Mouse (Mus musculus) brain, embryonic 18.5 days (tissue): Measurements from ENCODE around the gene Kctd21.

ENCODE experiments used
- DNase-seq: peaks from one replicate; pipeline ENCODE4 v3.0.0-alpha.2; 2012; ENCODE audit warnings: low read depth, low spot score

The Kctd21 gene

GRCm38 (mm10) chr7:97331726-97332666 lies at the start of gene Kctd21, which contains the start of gene Usp35:
Kctd21 (plus strand) TSS chr7:97332327.
Usp35 (minus strand) TSS chr7:97332020.
- peak; percentile 92 for DNase-seq

- DNase-seq = no peak
These were observed 35.1 kb upstream of the Kctd21 start for GRCm38 (mm10) chr7:97296986-97297385.

DNA sequence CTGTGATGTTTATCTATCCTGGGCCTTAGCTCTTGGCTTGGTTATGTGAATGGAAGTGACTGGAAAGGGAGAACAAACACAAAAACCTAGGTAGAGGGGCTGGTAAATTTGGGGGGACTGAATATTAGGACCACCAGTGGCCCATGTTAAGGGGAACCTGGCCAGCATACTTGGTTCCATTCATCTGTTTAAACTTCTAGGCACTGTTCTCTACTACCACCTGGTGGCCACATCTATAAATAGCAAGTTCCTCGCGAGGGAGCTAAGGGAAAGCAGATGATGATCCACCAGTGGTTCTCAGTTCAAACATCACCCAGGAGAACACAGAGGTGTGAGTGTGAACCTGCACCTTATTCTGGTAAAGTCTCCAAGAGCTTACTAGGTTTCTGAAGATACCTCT lies 34.7 kb upstream of the Kctd21 start:
- DNase-seq = peak; percentile 14

- no peak for DNase-seq
These were observed 33.8 kb upstream of the Kctd21 start for GRCm38 (mm10) chr7:97298279-97298678.

GRCm38 (mm10) chr7:97298943-97299342 lies 33.2 kb upstream of the Kctd21 start:
- no peak for DNase-seq

- no peak for DNase-seq
These were observed 31.2 kb upstream of the Kctd21 start for GRCm38 (mm10) chr7:97300914-97301313.

GRCm38 (mm10) chr7:97301321-97301720 lies 30.8 kb upstream of the Kctd21 start:
- DNase-seq = no peak

- no peak for DNase-seq
These were observed 29.9 kb upstream of the Kctd21 start for GRCm38 (mm10) chr7:97302261-97302660.

DNA sequence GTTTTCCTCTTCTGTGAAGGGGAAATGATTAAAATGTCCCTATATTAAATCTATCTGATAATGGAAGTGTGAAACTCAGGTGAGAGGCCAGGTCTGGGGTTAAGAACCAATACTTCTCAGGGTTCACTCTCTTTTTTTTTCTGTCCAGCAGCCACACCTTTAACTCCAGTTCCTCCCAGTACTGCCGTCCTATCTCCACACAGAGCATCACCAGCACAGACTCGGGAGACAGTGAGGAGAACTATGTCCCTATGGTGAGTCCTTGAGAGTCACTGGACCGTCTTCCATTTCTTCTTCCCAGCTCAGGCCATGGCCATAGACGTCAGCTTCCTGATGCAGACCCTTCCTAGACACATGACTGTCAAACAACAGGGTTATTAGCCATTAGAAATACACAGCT lies 29.3 kb upstream of the Kctd21 start:
- DNase-seq = no peak

DNA sequence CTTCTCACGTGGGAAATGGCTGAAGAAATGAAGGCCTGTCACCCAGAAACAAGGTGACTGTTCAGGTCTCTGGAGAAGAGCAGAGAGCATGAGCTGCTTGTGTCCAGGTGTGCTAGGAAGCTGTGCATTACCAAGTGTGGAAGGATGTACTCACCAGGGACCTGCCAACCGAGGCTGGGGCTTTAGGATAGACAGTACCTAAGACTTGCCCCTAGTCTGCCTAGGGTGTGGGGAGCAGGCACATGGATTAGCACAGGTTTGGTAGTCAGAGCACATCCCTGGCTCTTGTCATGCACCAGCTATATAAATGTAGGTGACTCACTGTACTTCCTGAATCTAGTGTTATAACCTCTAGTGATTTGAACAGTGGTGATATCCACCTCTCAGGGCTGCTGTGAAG lies 28.5 kb upstream of the Kctd21 start:
- DNase-seq = no peak

GRCm38 (mm10) chr7:97304471-97304870 lies 27.7 kb upstream of the Kctd21 start:
- no peak for DNase-seq

DNA sequence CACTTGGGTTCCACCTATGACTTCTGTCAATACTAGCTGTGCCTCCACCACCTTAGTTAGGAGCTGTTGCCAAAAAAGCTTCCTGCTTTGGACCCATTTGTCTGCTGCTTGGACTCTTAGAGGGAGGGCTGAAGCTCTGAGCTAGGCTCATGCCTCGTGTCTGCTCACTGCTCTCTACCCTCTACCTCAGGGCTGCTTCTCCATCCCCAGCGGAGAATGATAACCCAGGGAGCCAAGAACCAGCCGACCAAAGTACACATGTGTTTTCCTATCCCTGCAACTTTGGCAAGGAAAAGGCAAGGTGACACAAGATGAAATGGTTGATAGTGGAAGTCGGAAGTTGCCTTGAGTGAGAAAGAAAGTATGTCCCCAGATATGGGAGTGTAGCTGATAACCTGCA lies 26.9 kb upstream of the Kctd21 start:
- DNase-seq = no peak

- DNase-seq = no peak
These were observed 25.3 kb upstream of the Kctd21 start for GRCm38 (mm10) chr7:97306813-97307212.

DNA sequence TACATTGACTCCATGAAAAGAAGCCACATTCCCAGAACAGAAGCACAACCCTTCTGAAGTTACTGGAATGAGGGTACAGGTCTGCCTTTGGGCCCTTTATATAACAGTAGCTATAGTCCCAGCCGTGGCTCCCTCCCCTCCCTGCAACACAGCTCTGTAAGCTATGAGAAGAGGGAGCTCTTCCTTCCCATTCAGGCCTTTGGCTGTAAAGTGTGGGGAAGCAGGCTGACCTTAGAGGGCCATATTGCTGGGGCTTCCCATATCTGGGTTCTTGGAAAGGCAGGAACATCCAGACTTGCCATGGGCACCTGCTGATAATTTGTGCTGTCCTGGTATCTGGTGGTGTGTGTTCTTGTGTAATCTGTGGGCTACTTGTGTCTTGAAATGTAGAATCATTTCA lies 24.6 kb upstream of the Kctd21 start:
- no peak for DNase-seq

- no peak for DNase-seq
These were observed 22.4 kb upstream of the Kctd21 start for GRCm38 (mm10) chr7:97309461-97310340.

DNA sequence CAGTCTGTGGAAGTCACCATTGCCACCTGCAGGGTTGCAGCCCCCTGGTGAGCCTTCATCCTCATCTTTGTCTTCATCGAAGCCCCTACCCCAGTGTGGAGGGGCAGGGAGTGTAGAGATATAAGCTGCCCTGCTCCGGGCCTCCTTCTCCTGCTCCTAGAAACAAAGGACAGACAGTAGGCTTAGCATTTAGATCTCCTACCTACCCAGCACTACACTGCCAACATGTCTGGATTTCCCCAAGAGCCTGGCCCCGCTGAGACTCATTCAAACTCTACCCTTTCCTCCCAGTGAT lies 21.8 kb upstream of the Kctd21 start:
- DNase-seq = no peak

DNA sequence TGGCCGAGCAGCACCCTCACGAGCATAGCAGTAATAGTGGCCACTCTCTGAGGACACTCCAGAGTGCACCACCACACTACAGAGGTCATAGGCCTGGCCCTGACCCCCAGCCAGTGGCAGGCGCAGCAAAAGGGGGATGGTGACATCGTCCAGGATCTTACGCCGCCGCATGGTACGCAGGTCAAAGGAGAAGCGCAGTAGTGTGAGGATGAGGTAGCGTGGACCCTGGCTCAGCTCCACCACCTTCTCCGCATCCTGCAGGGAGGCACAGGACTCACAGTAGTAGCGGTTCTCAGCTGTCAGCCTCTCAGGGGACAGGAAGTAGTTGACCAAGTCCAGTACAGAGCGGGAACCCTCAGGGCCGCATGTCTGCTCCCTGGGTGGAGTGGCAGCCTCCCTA lies 20.5 kb upstream of the Kctd21 start:
- DNase-seq = no peak

DNA sequence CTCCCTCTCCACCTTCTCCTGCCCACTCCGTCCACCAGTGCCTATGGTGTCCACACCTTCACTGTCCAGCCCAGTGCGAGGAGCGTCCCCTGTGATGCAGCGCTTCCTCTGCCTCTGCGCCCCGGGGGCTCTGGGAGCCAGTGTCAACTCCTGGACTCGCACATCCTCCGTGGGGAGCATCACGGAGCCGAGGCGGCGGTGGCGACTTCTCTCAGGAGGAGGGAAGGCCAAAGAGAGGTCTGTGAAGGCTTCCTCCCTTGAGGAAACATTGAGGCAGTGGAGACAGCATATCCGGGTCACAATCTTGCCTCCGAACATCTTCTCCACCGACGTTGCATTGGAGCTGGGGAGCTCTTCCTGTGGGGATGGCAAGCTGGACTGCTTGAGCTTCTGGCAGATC lies 19.9 kb upstream of the Kctd21 start:
- DNase-seq = no peak

DNA sequence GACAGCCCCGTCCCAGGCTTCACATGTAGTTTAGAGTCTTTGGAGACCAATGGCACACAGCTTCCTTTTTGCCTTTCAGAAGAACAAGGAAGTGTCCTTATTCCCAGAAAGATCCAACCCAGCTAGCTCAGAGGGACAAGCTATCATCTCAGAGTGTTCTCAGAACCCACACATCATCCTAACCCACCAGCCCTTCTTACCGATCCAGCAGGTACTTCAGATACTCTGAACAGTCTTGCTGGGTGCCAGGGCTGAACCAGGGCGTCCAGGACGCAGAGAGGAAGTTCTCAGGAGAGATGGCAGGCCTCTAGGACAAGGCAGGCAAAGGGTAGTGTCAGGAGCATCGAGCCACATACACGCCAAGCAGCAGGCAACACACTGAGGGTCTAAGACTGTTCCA lies 19.3 kb upstream of the Kctd21 start:
- no peak for DNase-seq

- DNase-seq = no peak
These were observed 18.6 kb upstream of the Kctd21 start for GRCm38 (mm10) chr7:97313364-97313995.

GRCm38 (mm10) chr7:97314646-97315045 lies 17.5 kb upstream of the Kctd21 start:
- DNase-seq = no peak

- DNase-seq = no peak
These were observed 16.5 kb upstream of the Kctd21 start for GRCm38 (mm10) chr7:97315656-97316055.
